Mouse (Mus musculus) lung, adult 2 months (tissue): ENCODE data around the gene Slc44a4.

Experiments used
- CTCF ChIP-seq: fragments of 200-500 bp; IDR thresholded peaks from 2 replicates; pipeline ENCODE4 v1.5.1; 2011; ENCODE audit warnings: mild to moderate bottlenecking, low read length, control low read depth; ENCODE audit not compliant: insufficient read depth
- POLR2A ChIP-seq: fragments of 200-500 bp; IDR thresholded peaks from 2 replicates; pipeline ENCODE4 v1.6.1; 2011; ENCODE audit warnings: low read depth, mild to moderate bottlenecking, control low read depth, low read length, borderline replicate concordance; ENCODE audit errors: extremely low read depth

DNA sequence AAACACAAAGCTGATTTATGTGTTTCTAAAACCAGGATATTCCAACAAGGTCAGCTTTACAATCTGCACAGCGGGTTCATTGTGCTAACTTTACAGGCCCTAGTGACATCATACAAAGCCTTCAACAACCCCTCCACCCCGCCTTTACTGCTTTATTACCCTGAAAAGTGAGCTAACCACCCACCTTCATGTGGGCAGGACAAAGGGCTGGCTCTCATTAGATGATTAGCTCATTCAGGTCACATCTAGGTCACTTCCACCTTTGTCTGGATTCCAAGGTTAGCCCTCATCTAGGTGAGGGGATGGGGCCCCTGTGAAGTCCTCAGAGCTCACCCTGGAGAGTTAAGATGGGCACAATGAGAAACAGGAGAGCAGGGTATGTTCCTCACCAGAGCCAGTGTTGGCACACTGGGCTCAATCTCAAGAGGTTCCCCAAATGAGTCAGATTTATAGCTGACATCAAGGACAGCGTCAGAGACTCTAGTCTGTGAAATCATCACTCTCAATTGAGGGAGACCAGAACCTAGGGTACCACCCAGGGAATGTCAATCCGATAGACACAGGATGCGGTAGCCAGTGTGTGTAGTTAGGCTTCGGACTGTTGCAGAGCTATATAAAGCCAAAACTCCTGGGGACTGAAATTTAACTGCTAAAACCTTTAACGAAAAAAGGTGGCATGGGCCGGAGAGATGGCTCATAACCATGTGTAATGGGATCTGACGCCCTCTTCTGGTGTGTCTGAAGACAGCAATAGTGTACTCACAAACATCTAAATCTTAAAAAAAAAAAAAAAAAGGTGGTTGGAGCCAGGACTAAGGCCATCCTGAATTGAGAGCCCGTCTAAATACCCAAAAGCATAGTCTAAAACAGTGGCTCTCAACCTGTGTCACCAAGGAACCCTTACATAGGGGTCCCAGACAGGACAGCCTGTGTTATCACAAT lies 36.5 kb downstream of the Slc44a4 start:
- TF ChIP-seq POLR2A: no peak
- no peak for TF ChIP-seq CTCF
